Mouse (Mus musculus) cerebellum, adult 2 months (tissue): ENCODE data around the gene Mettl1.

ENCODE experiments used
- CTCF ChIP-seq: fragments of 200-500 bp; IDR thresholded peaks from 2 replicates; pipeline ENCODE4 v1.5.1; 2011; ENCODE audit warnings: low read depth, mild to moderate bottlenecking, control low read depth, low read length, moderate library complexity, borderline replicate concordance; ENCODE audit not compliant: insufficient read depth
- POLR2A ChIP-seq: fragments of 200-500 bp; IDR thresholded peaks from 2 replicates; pipeline ENCODE4 v1.6.1; 2011; ENCODE audit warnings: low read length, control low read depth, borderline replicate concordance; ENCODE audit not compliant: insufficient read depth

GRCm38 (mm10) chr10:127075651-127076050 lies 34.4 kb downstream of the Mettl1 start:
- TF ChIP-seq CTCF (no peak), POLR2A (no peak)
